In the genomic region with DNA sequence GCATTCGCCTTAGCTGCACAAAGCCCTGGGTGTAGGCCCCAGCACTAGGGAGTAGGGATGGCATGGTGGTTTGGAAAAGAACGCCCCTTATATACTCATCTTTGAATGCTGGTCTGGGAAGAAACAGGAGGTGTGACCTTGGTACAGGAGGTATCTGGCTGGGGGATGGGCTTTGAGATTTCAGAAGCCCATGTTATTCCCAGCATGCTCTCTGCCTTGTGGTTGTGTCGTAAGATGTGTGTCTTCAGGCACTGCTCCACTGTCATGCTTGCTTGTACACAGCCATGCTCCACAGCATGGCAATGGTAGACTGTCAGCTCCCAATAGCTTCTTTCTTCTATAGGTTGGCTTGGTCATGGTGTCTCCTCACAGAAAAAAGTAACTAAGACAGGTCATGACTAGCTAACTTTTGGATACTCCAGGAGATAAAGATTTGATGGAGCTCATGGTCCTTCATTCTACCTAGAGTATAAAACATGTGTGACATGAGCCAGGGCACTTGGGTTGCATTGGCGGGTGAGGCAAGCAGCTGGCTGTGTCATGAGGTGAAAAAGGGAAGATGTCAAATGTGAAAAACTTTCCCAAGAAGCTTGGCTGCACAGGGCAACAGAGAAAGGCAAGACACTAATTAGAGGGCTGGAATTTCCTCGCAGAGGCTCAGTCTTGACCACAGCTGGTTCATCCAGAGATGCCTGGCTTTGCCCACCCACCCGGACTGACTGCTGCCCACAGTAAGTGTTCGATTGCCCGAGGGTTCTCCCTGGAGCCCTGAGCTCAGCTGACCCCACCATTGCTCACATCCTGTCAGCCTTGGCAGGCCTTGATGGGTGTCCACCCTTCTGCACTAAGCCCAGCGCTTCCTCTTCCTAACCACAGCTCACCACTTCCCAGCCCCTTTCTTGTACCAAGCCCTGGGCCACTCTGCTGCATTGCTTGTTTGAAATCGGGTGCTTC, we compare ENCODE assay signal across 11 mouse cellular contexts. TPM values are rescaled to one million over a fixed set of nuclear protein-coding genes. Genes with fewer than 3 reads are reported as not detected.
DNase-seq lines count a peak whose midpoint lies in the region; ATAC-seq and TF ChIP-seq lines count a peak whose summit lies in the region.
"Had no signal": no experiment of that assay in that cellular context is flagged by ENCODE, and none has a peak within 500 bp of the region (broad histone marks: within the 10 kb centered on the region; RNA-seq: fewer than 3 reads in every experiment).

No protein-coding gene starts in this region.

- no peaks in the 10 kb centered on the region for H3K27me3 ChIP-seq in kidney, postnatal 0 days (ENCODE audit: insufficient read depth, low read length)
- H3K27me3 ChIP-seq in kidney, adult 2 months (replicated peaks; ENCODE audit: control insufficient read depth, insufficient read depth, low read length): no peaks in the 10 kb centered on the region
- H3K27me3 ChIP-seq in C2C12 (ENCODE audit: control insufficient read depth, insufficient read depth, insufficient read length): no peaks in the 10 kb centered on the region
- no peaks in the 10 kb centered on the region for H3K27me3 ChIP-seq in embryonic facial prominence, embryonic 15.5 days
- no peaks in the 10 kb centered on the region for H3K27me3 ChIP-seq in limb, embryonic 10.5 days (ENCODE audit: low read depth, poor library complexity, severe bottlenecking)
- H3K27me3 ChIP-seq: heart, embryonic 13.5 days had no signal

- no peaks in the 10 kb centered on the region for H3K79me3 ChIP-seq in C2C12 (ENCODE audit: low read depth)

- peak overlapping the region; percentile 24 for H3ac ChIP-seq in C2C12 (ENCODE audit: control insufficient read depth, insufficient read length, low read depth)

- no peak overlapping the region for H3K9ac ChIP-seq in kidney, postnatal 0 days (ENCODE audit: low read depth, low read length)
- H3K9ac ChIP-seq in embryonic facial prominence, embryonic 15.5 days: no peak overlapping the region
- H3K9ac ChIP-seq: heart, embryonic 13.5 days had no signal

- 0 out of 2 replicates have a peak, but pooled peaks have one; percentile 33 for ATAC-seq in kidney, postnatal 0 days (replicated peaks; ENCODE audit: low FRiP score, low read depth)
- ATAC-seq in embryonic facial prominence, embryonic 15.5 days (ENCODE audit: insufficient number of reproducible peaks, low FRiP score, low TSS enrichment, low read depth): peak; percentile 75; the same call in 1 of the 2 replicates

- TF ChIP-seq CTCF in kidney, postnatal 0 days (IDR thresholded peaks at IDR 0.05; ENCODE audit: low read depth): no peak
- no peak for TF ChIP-seq CTCF in kidney, adult 2 months (conservative IDR thresholded peaks at IDR 0.05; ENCODE audit: insufficient read depth, insufficient read length, low read depth, low read length)
- no peak for TF ChIP-seq CTCF in C2C12 (IDR thresholded peaks at IDR 0.05; ENCODE audit: control insufficient read depth, insufficient read depth, insufficient read length)

- H3K4me3 ChIP-seq in kidney, postnatal 0 days (replicated peaks; ENCODE audit: low read depth, low read length): no peak overlapping the region
- H3K4me3 ChIP-seq in kidney, adult 2 months (ENCODE audit: insufficient read depth, low read depth, low read length): no peak overlapping the region
- H3K4me3 ChIP-seq in C2C12 (ENCODE audit: insufficient read depth, poor library complexity, severe bottlenecking): no peak overlapping the region
- no peak overlapping the region for H3K4me3 ChIP-seq in embryonic facial prominence, embryonic 15.5 days (replicated peaks)
- H3K4me3 ChIP-seq in limb, embryonic 10.5 days: no peak overlapping the region
- H3K4me3 ChIP-seq: heart, embryonic 13.5 days; left cerebral cortex, adult 2 months had no signal

- TF ChIP-seq POLR2A in kidney, adult 2 months (IDR thresholded peaks at IDR 0.05; ENCODE audit: low read depth, low read length): no peak

- no peaks in the 10 kb centered on the region for H3K79me2 ChIP-seq in C2C12 (ENCODE audit: control insufficient read depth, insufficient read depth)

- WGBS in kidney, postnatal 0 days: 63% methylated on average over 10 of the region's 10 CpGs
- whole genome bisulfite sequencing in kidney, adult 2 months: 66% methylated on average over 10 of the region's 10 CpGs
- WGBS in embryonic facial prominence, embryonic 15.5 days: 73% methylated on average over 10 of the region's 10 CpGs
- WGBS in limb, embryonic 10.5 days: 80% methylated on average over 10 of the region's 10 CpGs

- no peaks in the 10 kb centered on the region for H3K36me3 ChIP-seq in kidney, postnatal 0 days (ENCODE audit: insufficient read depth, low read length)
- H3K36me3 ChIP-seq in kidney, adult 2 months (ENCODE audit: control insufficient read depth, insufficient read depth, low read length): no peaks in the 10 kb centered on the region
- H3K36me3 ChIP-seq in C2C12 (ENCODE audit: control insufficient read depth, insufficient read depth): no peaks in the 10 kb centered on the region
- H3K36me3 ChIP-seq in embryonic facial prominence, embryonic 15.5 days: no peaks in the 10 kb centered on the region
- H3K36me3 ChIP-seq in limb, embryonic 10.5 days: no peaks in the 10 kb centered on the region
- H3K36me3 ChIP-seq: heart, embryonic 13.5 days had no signal

- no peak for DNase-seq in kidney, postnatal 0 days (ENCODE audit: low spot score)
- no peak for DNase-seq in kidney, adult 2 months
- DNase-seq in lung, postnatal 4 days: peak; percentile 61 to 65
- DNase-seq in urinary bladder, adult 18-20 months (ENCODE audit: low spot score in 2 of 2): no peak
- DNase-seq in frontal cortex, postnatal 14 days (ENCODE audit: low spot score in 2 of 2): no peak
- no peak for DNase-seq in limb, embryonic 10.5 days (ENCODE audit: low spot score)
- DNase-seq: cerebellum, adult 2 months had no signal

- H3K27ac ChIP-seq in kidney, postnatal 0 days: no peak overlapping the region
- H3K27ac ChIP-seq in kidney, adult 2 months (ENCODE audit: insufficient read depth, low read depth, low read length): no peak overlapping the region
- no peak overlapping the region for H3K27ac ChIP-seq in embryonic facial prominence, embryonic 15.5 days (replicated peaks)
- no peak overlapping the region for H3K27ac ChIP-seq in limb, embryonic 10.5 days
- H3K27ac ChIP-seq: heart, embryonic 13.5 days; left cerebral cortex, adult 2 months had no signal

- H3K4me2 ChIP-seq in kidney, postnatal 0 days (ENCODE audit: low read length): no peak overlapping the region
- no peak overlapping the region for H3K4me2 ChIP-seq in embryonic facial prominence, embryonic 15.5 days (replicated peaks)
- H3K4me2 ChIP-seq: heart, embryonic 13.5 days had no signal

- no peaks in the 10 kb centered on the region for H3K4me1 ChIP-seq in kidney, postnatal 0 days (replicated peaks; ENCODE audit: insufficient read depth, low read length)
- H3K4me1 ChIP-seq in kidney, adult 2 months (ENCODE audit: control insufficient read depth, insufficient read depth, low read length): no peaks in the 10 kb centered on the region
- H3K4me1 ChIP-seq in embryonic facial prominence, embryonic 15.5 days: no peaks in the 10 kb centered on the region
- peaks cover 8% of the 10 kb centered on the region; the same call in 1 of the 2 replicates for H3K4me1 ChIP-seq in limb, embryonic 10.5 days

- no peaks in the 10 kb centered on the region for H3K9me3 ChIP-seq in kidney, postnatal 0 days (replicated peaks; ENCODE audit: low read length)
- H3K9me3 ChIP-seq in embryonic facial prominence, embryonic 15.5 days (replicated peaks): no peaks in the 10 kb centered on the region
- peaks cover under 1% of the 10 kb centered on the region; the same call in 1 of the 2 replicates for H3K9me3 ChIP-seq in limb, embryonic 10.5 days (replicated peaks)

TF ChIP-seq in C2C12, 6 proteins besides CTCF, POLR2A, EP300 and RAD21:
- TF ChIP-seq MAX (IDR thresholded peaks at IDR 0.05) (no peak), CEBPB (IDR thresholded peaks at IDR 0.05; ENCODE audit: low read depth) (peak; percentile 2), MYOD1 (IDR thresholded peaks at IDR 0.05; ENCODE audit: control insufficient read depth, insufficient read length, low read depth) (peak; percentile 55)
TF ChIP-seq in C2C12: peak in this region for 2.

RNA-seq across cellular contexts. Expression of a gene that starts 10.6 kb away (rescaled TPM):
- 42.6 and 44.5 TPM in 2 replicates for polyA plus RNA-seq in kidney, postnatal 0 days (2015; fragmentation: Nextera tagmentation; extraction: Ambion mirVana)
- 55.3 and 57.8 TPM in 2 replicates for polyA plus RNA-seq in kidney, adult 2 months (2012; rRNA removed)
- polyA plus RNA-seq in C2C12 (2012; fragmentation: generic; extraction: Trizol): 190 TPM
- 161 and 163 TPM in 2 replicates for polyA plus RNA-seq in embryonic facial prominence, embryonic 15.5 days (2015; fragmentation: Nextera tagmentation; extraction: Ambion mirVana)
- polyA plus RNA-seq in limb, embryonic 10.5 days (2016; fragmentation: Nextera tagmentation; extraction: Ambion mirVana): 48.6 and 67.8 TPM in 2 replicates

RNA-seq across cellular contexts. Expression of a gene that starts 11.2 kb away (rescaled TPM):
- 26.2 and 27.0 TPM in 2 replicates for polyA plus RNA-seq in kidney, postnatal 0 days (2015; fragmentation: Nextera tagmentation; extraction: Ambion mirVana)
- polyA plus RNA-seq in kidney, adult 2 months (2012; rRNA removed): 70.2 and 72.1 TPM in 2 replicates
- polyA plus RNA-seq in C2C12 (2012; fragmentation: generic; extraction: Trizol): 0.26 TPM
- polyA plus RNA-seq in embryonic facial prominence, embryonic 15.5 days (2015; fragmentation: Nextera tagmentation; extraction: Ambion mirVana): 35.3 and 36.2 TPM in 2 replicates
- polyA plus RNA-seq in limb, embryonic 10.5 days (2016; fragmentation: Nextera tagmentation; extraction: Ambion mirVana): 8.4 and 9.7 TPM in 2 replicates

RNA-seq across cellular contexts. Expression of a gene that starts 35.2 kb away (rescaled TPM):
- polyA plus RNA-seq in kidney, postnatal 0 days (2015; fragmentation: Nextera tagmentation; extraction: Ambion mirVana): 6.6 and 6.9 TPM in 2 replicates
- polyA plus RNA-seq in kidney, adult 2 months (2012; rRNA removed): 2.3 and 2.5 TPM in 2 replicates
- 6.8 TPM for polyA plus RNA-seq in C2C12 (2012; fragmentation: generic; extraction: Trizol)
- polyA plus RNA-seq in embryonic facial prominence, embryonic 15.5 days (2015; fragmentation: Nextera tagmentation; extraction: Ambion mirVana): 10.1 and 11.3 TPM in 2 replicates
- 11.9 and 12.3 TPM in 2 replicates for polyA plus RNA-seq in limb, embryonic 10.5 days (2016; fragmentation: Nextera tagmentation; extraction: Ambion mirVana)

RNA-seq across cellular contexts. Expression of a gene that starts 36.8 kb away (rescaled TPM):
- 21.5 and 24.3 TPM in 2 replicates for polyA plus RNA-seq in kidney, postnatal 0 days (2015; fragmentation: Nextera tagmentation; extraction: Ambion mirVana)
- polyA plus RNA-seq in kidney, adult 2 months (2012; rRNA removed): 17.9 and 18.6 TPM in 2 replicates
- 108 TPM for polyA plus RNA-seq in C2C12 (2012; fragmentation: generic; extraction: Trizol)
- 30.8 and 33.2 TPM in 2 replicates for polyA plus RNA-seq in embryonic facial prominence, embryonic 15.5 days (2015; fragmentation: Nextera tagmentation; extraction: Ambion mirVana)
- polyA plus RNA-seq in limb, embryonic 10.5 days (2016; fragmentation: Nextera tagmentation; extraction: Ambion mirVana): 13.1 and 17.4 TPM in 2 replicates

Comparison
In these comparisons a context has a peak if more than half of its experiments do, and no peak if none do; other contexts are left out.
1. DNase-seq: peak in lung, postnatal 4 days (2 of 2); none in kidney, postnatal 0 days (single experiment), kidney, adult 2 months (single experiment), urinary bladder, adult 18-20 months (0 of 2), frontal cortex, postnatal 14 days (0 of 2) and limb, embryonic 10.5 days (single experiment).